Mouse (Mus musculus) cortical plate, adult 2 months (tissue): ENCODE results near the gene Kdelr3. TPM values are rescaled to one million over a fixed set of nuclear protein-coding genes. Genes with fewer than 3 reads are reported as not detected.

Source experiments
- H3K27ac ChIP-seq: fragments of 200-500 bp; 2 replicates; pipeline ENCODE4 v1.5.1; 2012; ENCODE audit warnings: low read length, control low read depth, inconsistent platforms; ENCODE audit not compliant: insufficient read depth
- H3K4me1 ChIP-seq: fragments of 200-500 bp; 2 replicates; pipeline ENCODE4 v1.6.1; 2011; ENCODE audit warnings: low read length; ENCODE audit not compliant: control insufficient read depth, insufficient read depth
- H3K4me3 ChIP-seq: fragments of 200-500 bp; 2 replicates; pipeline ENCODE4 v1.5.1; 2011; ENCODE audit warnings: mild to moderate bottlenecking, low read length, control low read depth; ENCODE audit not compliant: insufficient read depth
- CTCF ChIP-seq: fragments of 200-500 bp; IDR thresholded peaks from 2 replicates; pipeline ENCODE4 v1.5.1; 2011; ENCODE audit warnings: mild to moderate bottlenecking, control low read depth, low read length; ENCODE audit not compliant: insufficient read depth; ENCODE audit errors: extremely low read depth
- POLR2A ChIP-seq: fragments of 200-500 bp; IDR thresholded peaks from 2 replicates; pipeline ENCODE4 v1.6.1; 2011; ENCODE audit warnings: mild to moderate bottlenecking, low read length, control low read depth; ENCODE audit not compliant: insufficient read depth; ENCODE audit errors: extremely low read depth
- polyA plus RNA-seq: library from polyadenylated mRNA; depleted of rRNA; stranded (reverse); fragments of >200 nt; gene quantifications from 2 replicates; pipeline ENCODE4 v1.2.3, GENCODE M21; 2012

Gene Kdelr3
- polyA plus RNA-seq, 1 experiment = 1.4 TPM

GRCm38 (mm10) chr15:79507055-79507828 is 9.0 kb upstream of the Kdelr3 start:
- Histone ChIP-seq H3K4me3 (no peak overlapping the region; the same call in 1 of the 2 replicates), H3K27ac (no peak overlapping the region), H3K4me1 (peaks cover 2% of the 10 kb centered on the region)
- TF ChIP-seq POLR2A = no peak
- no peak for TF ChIP-seq CTCF

- peak overlapping the region; percentile 32 for H3K4me3 ChIP-seq
- peak overlapping the region; percentile 75 for H3K27ac ChIP-seq
- TF ChIP-seq CTCF = no peak
- no peak for TF ChIP-seq POLR2A
- H3K4me1 ChIP-seq = peaks cover 2% of the 10 kb centered on the region
These were observed 6.2 kb upstream of the Kdelr3 start for GRCm38 (mm10) chr15:79509998-79510397.

- Histone ChIP-seq H3K4me3 (peak overlapping the region; percentile 32), H3K27ac (peak overlapping the region; percentile 75), H3K4me1 (peaks cover 2% of the 10 kb centered on the region)
- TF ChIP-seq POLR2A = 0 out of 2 replicates have a peak, but pooled peaks have one; percentile 10
- TF ChIP-seq CTCF = no peak
These were observed 5.8 kb upstream of the Kdelr3 start for GRCm38 (mm10) chr15:79510425-79510824.

GRCm38 (mm10) chr15:79511553-79512320 is 4.5 kb upstream of the Kdelr3 start:
- H3K4me3 ChIP-seq = peak overlapping the region; percentile 32
- no peak overlapping the region for H3K27ac ChIP-seq
- H3K4me1 ChIP-seq = peaks cover 2% of the 10 kb centered on the region
- TF ChIP-seq POLR2A = no peak; the same call in 1 of the 2 replicates

GRCm38 (mm10) chr15:79513940-79514339 is 2.3 kb upstream of the Kdelr3 start:
- Histone ChIP-seq H3K27ac (no peak overlapping the region), H3K4me1 (peaks cover 2% of the 10 kb centered on the region), H3K4me3 (no peak overlapping the region)
- no peak for TF ChIP-seq POLR2A
- no peak for TF ChIP-seq CTCF

- TF ChIP-seq CTCF = no peak
- TF ChIP-seq POLR2A = no peak
- Histone ChIP-seq H3K27ac (no peak overlapping the region), H3K4me1 (no peaks in the 10 kb centered on the region; the same call in 1 of the 2 replicates), H3K4me3 (no peak overlapping the region)
These were observed 1.5 kb downstream of the Kdelr3 start for GRCm38 (mm10) chr15:79517710-79518109.

- Histone ChIP-seq H3K4me1 (no peaks in the 10 kb centered on the region; the same call in 1 of the 2 replicates), H3K27ac (no peak overlapping the region), H3K4me3 (no peak overlapping the region)
- TF ChIP-seq CTCF (no peak), POLR2A (no peak)
These were observed 2.4 kb downstream of the Kdelr3 start for GRCm38 (mm10) chr15:79518571-79518970.

- TF ChIP-seq CTCF (no peak), POLR2A (no peak)
- no peak overlapping the region for H3K27ac ChIP-seq
- no peaks in the 10 kb centered on the region; the same call in 1 of the 2 replicates for H3K4me1 ChIP-seq
- no peak overlapping the region for H3K4me3 ChIP-seq
These were observed 3.4 kb downstream of the Kdelr3 start for GRCm38 (mm10) chr15:79519400-79520220.

GRCm38 (mm10) chr15:79525564-79525963 is 9.4 kb downstream of the Kdelr3 start:
- Histone ChIP-seq H3K4me3 (no peak overlapping the region), H3K4me1 (no peaks in the 10 kb centered on the region; the same call in 1 of the 2 replicates), H3K27ac (no peak overlapping the region)
- TF ChIP-seq POLR2A (no peak), CTCF (no peak)
